Mouse (Mus musculus): Measurements from ENCODE around the gene 1700001J03Rik.
"Not testable (repeated sequence)": the region's sequence is repeated elsewhere in the genome, so short reads cannot be mapped to it uniquely, and the experiment has no call there.

1700001J03Rik gene

DNA sequence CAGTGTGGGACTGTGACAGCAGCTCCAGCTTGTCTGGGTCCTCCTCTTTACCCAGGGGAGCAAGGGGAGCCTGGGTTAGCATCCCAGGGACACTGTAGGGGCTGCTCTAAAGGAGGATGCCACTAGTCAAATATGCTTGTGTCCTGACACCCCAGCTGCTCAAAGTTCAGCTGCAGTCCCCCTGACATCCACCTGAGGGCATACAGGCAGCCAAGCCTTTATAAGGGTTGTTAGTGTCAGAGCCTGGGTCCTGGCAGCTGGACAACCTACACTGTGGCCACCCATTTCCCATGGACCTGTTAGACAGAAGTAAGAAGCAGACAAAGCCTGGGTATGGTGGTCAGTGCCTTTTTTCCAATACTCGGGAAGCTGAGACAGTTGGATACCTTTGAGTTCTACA lies 3.0 kb upstream of the 1700001J03Rik start:
- DNase-seq (ENCODE audit: low spot score) = no peak

DNA sequence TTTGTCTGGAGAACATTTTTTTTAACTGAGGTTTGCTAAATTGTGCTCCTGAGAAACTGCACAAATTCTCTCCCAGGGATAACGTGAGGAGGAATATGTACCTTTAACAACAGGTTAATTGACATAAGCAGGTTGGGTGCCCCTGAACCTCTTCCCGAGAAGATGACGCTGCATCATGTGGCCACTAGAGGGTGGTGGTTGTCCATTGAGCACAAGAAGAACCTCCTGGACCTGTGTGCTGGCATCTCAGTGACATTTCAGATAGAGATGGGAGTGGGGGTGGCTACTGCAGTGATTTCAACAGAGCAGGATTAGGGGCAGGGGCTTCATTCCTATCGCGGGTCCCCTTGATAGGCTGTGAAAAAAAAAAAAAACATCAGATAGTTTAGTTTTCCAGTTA lies 2.3 kb upstream of the 1700001J03Rik start:
- DNase-seq (ENCODE audit: low spot score) = peak; percentile 59

DNA sequence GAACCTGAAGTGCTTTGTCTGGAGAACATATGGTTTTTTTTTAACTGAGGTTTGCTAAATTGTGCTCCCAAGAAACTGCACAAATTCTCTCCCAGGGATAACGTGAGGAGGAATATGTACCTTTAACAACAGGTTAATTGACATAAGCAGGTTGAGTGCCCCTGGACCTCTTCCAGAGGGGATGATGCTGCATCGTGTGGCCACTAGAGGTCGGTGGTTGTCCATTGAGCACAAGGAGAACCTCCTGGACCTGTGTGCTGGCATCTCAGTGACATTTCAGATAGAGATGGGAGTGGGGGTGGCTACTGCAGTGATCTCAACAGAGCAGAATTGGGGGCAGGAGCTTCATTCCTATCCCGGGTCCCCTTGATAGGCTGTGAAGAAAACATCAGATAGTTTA lies 12.4 kb downstream of the 1700001J03Rik start:
- DNase-seq (ENCODE audit: low spot score) = not testable (repeated sequence)

DNA sequence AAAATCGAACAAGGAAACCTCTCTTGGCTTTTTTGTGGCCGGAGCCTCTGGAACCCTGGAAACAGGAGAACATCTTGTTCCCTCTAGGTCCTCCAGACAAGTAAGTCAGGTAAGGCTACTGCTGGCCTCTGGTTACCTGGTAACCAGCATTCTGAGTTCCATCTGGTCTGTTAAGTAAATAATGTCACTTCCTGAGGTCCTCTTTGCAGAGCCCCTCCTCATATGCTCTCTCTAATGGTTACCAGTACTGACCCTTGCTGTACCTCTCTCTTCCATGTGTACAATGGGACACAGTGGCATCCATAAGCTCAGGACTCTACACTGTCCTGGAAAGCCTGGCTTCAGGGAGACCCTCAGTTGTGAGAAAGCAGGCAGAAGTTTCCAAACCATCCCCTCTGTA lies 14.5 kb downstream of the 1700001J03Rik start, which contains the start of gene Gm6309:
Gene Gm6309 (minus strand): TSS at position 101 of the 400 bp plus-strand sequence.
- DNase-seq (ENCODE audit: low spot score) = not testable (repeated sequence)

DNA sequence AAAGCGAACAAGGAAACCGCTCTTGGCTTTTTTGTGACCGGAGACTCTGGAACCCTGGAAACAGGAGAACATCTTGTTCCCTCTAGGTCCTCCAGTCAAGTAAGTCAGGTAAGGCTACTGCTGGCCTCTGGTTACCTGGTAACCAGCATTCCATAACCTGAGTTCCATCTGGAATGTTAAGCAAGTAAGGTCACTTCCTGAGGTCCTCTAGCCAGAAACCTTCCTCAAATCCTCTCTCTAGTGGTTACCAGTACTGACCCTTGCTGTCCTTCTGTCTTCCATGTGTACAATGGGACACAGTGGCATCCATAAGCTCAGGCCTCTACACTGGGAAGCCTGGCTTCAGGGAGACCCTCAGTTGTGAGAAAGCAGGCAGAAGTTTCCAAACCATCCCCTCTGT lies 24.7 kb downstream of the 1700001J03Rik start, which contains the start of gene Gm5565:
Gene Gm5565 (minus strand): TSS at position 101 of the 400 bp plus-strand sequence.
- not testable (repeated sequence) for DNase-seq (ENCODE audit: low spot score)

DNA sequence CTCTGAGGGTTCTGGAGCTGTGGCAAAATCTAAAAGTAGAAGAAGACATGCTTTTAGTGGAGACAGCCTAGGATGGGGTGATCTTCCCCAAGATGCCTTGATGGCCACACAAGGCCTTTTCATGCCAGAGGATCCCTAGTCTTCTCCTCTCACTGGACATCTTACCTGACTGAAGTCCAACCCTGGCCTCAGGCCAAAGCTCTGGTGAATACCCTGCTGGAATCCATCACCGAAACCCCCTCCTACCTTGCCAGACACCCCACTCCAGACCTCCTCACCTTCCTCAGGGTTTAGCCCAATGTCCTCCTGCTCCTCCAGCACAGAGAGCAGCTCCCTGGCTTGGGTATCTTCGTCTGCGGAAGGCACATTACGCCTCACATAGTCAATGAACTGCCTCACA lies 26.8 kb downstream of the 1700001J03Rik start:
- not testable (repeated sequence) for DNase-seq (ENCODE audit: low spot score)

DNA sequence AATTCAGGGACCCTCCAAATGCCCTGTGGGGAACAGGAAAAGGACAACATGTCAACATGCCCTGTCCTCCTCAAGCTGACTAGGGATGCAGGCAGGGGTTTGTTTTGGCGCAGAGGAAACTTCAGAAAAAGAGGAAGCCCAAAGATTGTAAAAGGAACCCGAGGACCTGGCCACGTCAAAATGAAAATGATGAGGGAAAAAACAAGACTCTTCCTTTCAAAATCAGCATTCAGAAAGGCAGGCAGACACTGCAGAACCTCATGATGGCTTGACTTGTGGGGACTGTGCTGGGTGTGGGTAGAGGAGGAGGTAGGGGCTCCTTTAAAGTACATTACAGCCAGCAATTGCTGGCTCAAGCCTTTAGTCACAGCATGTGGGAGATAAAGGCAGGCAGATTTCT lies 34.6 kb downstream of the 1700001J03Rik start:
- no peak for DNase-seq (ENCODE audit: low spot score)

DNA sequence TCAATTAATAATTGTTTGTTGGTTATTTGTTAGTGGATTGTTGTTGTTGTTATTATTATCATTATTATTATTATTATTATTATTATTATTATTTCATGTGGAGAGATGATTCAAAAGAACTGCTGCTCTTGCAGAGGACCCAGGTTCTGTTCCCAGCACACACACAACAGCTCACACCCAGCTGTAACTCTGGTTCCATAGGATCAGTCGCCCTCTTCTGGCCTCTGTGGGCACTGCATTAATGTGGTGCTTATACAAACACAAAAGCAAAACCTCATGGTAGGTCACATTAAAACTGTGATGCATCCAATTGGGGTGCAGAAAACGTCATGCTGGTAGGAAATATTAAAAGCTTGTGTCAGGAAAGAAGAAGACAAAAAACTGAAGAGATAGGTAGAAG lies 37.2 kb downstream of the 1700001J03Rik start:
- DNase-seq (ENCODE audit: low spot score) = no peak
